Mouse (Mus musculus): ENCODE data around the gene Vmn2r113.
"Not testable (repeated sequence)": the region's sequence is repeated elsewhere in the genome, so short reads cannot be mapped to it uniquely, and the experiment has no call there.

The Vmn2r113 gene

GRCm38 (mm10) chr17:22942684-22943083 is at the start of gene Vmn2r113:
Gene Vmn2r113 (plus strand): TSS chr17:22942984.
- not testable (repeated sequence) for DNase-seq (ENCODE audit: low read depth)
